Mouse (Mus musculus): ENCODE measurements around the gene Pola2. TPM values are rescaled to one million over a fixed set of nuclear protein-coding genes. Genes with fewer than 3 reads are reported as not detected.

Gene Pola2
- polyA plus RNA-seq, 1 experiment from 2014 or later, result 65.4 TPM

DNA sequence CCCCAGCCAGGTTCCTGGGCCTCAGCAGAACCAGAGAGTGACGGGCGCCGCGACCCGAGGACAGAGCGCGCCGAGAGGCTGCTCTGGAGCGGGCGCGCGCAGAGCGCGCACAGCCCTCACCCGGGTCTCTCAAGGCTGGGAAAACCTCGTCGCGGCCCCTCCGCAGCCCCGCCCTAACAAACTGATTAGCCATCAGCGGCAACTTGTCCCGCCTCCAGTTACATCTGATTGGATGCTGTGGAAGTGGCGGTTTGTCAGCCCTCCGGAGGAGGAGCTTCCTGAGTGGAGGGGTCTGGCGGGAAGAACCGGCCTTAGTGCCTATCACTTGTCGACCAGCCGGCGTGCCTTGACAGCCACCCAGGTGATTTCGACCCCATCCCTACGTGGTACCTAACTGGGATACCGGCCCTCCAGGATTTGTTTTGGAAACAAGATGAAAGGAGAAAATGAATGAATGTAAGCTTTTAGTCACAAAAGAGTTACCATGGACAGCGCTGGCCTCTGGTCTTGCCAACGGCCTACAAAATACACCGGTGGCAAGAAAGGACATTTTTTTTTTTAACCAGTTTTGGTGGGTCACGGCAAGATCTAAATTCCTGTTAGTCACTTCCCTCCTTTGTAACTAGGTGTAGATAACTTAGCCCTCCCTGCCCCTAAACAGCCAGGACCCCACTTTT, 69.9 kb downstream of the Pola2 start, which contains the start of gene Tigd3:
Gene Tigd3 (minus strand): TSS at position 148 of the 677 bp plus-strand sequence.
- peak within 1 kb of the TSS; percentile 86 for H3K4me2 ChIP-seq (replicated peaks)
- H3K9me3 ChIP-seq (replicated peaks), result no peaks in the 10 kb centered on the region
- 3% methylated on average over 29 of the region's 36 CpGs for WGBS
- peak; percentile 96 for ATAC-seq (ENCODE audit: insufficient number of reproducible peaks, low FRiP score, low TSS enrichment, low read depth)
- H3K27me3 ChIP-seq, result no peaks in the 10 kb centered on the region
- H3K27ac ChIP-seq (replicated peaks), result peak within 1 kb of the TSS; percentile 51; the same call in 1 of the 2 replicates
- H3K4me1 ChIP-seq, result peaks cover 15% of the 10 kb centered on the region
- peak within 1 kb of the TSS; percentile 57 for H3K9ac ChIP-seq
- peak within 1 kb of the TSS; percentile 60 for H3K4me3 ChIP-seq (replicated peaks)
- H3K36me3 ChIP-seq, result peaks cover 32% of the 10 kb centered on the region

DNA sequence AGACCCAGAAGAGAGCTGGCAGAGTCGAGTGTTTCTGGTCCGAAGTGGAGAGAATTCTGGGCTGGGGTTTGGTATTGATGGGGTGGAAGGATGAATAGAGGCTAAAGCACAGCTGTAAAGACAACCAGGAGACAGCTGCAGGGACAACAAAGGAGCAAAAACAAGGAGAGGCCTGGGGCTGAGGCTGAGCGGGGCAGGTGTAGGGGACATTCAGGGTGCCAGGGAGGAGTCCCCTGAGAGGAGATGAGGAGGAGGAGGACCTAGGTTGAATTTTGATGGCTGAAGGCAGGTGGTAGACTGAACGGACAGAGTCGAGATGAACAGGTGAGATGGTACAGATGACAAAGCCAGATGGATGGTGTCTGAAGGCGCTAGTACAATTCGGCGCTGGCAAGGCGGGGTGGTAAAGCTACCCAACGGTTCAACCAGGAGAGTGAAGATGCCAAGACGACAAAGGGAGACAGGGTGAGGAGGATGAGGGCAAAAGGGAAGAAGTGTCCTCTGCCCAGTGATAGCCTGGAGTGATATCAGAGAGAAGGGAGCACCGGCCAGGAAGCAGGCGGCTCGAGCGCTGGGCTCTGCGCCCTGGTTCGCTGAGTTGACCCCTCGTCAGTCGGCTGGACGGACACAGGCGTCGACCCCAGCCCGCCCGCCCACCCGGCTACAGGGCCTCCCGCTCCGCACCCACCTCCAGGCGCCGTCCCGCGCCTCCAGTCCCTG, 70.6 kb downstream of the Pola2 start:
- WGBS, result 7% methylated on average over 31 of the region's 31 CpGs
- Histone ChIP-seq H3K4me1 (peaks cover 15% of the 10 kb centered on the region), H3K27ac (replicated peaks) (peak overlapping the region; percentile 51; the same call in 1 of the 2 replicates), H3K9me3 (replicated peaks) (no peaks in the 10 kb centered on the region), H3K4me3 (replicated peaks) (peak overlapping the region; percentile 60), H3K9ac (peak overlapping the region; percentile 57), H3K27me3 (no peaks in the 10 kb centered on the region), H3K36me3 (peaks cover 29% of the 10 kb centered on the region), H3K4me2 (replicated peaks) (peak overlapping the region; percentile 86)
- ATAC-seq (ENCODE audit: insufficient number of reproducible peaks, low FRiP score, low TSS enrichment, low read depth), result peak; percentile 9; the same call in 1 of the 2 replicates

DNA sequence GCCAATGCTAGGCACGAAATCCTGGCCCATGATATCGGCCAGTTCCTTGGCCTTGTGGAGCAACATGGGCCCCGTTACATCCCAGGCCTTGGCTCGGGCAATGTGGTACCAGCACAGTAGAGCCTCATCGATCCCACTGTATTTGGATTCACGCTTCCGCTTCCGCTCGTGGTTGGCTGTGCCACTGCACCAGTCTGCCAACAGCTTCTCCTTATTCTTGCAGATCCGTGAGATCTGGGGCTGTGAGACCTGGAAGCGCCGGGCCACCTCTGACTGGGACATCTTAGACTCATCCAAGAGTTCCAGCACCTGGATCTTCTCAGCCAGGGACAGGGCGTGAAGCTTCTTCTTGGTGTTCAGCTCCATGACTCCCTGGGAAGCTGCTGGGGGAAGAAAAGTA, 71.3 kb downstream of the Pola2 start:
- peaks cover 24% of the 10 kb centered on the region for H3K36me3 ChIP-seq
- peaks cover 15% of the 10 kb centered on the region for H3K4me1 ChIP-seq
- H3K9ac ChIP-seq, result no peak overlapping the region; the same call in 1 of the 2 replicates
- WGBS, result 94% methylated on average over 13 of the region's 13 CpGs
- no peak overlapping the region for H3K27ac ChIP-seq (replicated peaks)
- peak overlapping the region; percentile 60; the same call in 1 of the 2 replicates for H3K4me3 ChIP-seq (replicated peaks)
- H3K9me3 ChIP-seq (replicated peaks), result no peaks in the 10 kb centered on the region
- no peak for ATAC-seq (ENCODE audit: insufficient number of reproducible peaks, low FRiP score, low TSS enrichment, low read depth)
- H3K27me3 ChIP-seq, result no peaks in the 10 kb centered on the region
- H3K4me2 ChIP-seq (replicated peaks), result peak overlapping the region; percentile 86

DNA sequence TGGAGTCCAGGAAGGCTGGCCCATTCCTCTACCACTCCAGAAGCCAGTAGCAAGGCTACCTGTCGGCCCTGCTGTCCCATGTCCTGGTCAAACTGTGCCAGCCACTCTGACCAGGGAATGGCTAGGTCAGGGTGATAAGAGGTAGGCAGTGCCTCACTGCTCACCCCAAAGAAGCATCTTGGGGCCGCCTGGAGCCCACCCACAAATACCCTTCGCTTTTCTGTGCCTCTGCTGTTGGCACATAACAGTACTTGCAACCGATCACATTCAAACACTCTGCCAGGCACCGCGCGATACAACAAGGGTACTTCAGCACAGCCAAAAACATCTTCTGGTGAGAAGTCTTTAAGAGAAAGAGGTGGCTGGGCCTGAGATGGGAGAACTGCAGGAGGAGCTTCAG, 71.7 kb downstream of the Pola2 start:
- H3K9me3 ChIP-seq (replicated peaks), result no peaks in the 10 kb centered on the region
- H3K4me1 ChIP-seq, result peaks cover 15% of the 10 kb centered on the region
- H3K9ac ChIP-seq, result no peak overlapping the region
- H3K36me3 ChIP-seq, result peaks cover 20% of the 10 kb centered on the region
- H3K4me2 ChIP-seq (replicated peaks), result no peak overlapping the region
- no peak overlapping the region for H3K27ac ChIP-seq (replicated peaks)
- WGBS, result 92% methylated on average over 7 of the region's 7 CpGs
- H3K27me3 ChIP-seq, result no peaks in the 10 kb centered on the region
- no peak overlapping the region for H3K4me3 ChIP-seq (replicated peaks)
- no peak for ATAC-seq (ENCODE audit: insufficient number of reproducible peaks, low FRiP score, low TSS enrichment, low read depth)

DNA sequence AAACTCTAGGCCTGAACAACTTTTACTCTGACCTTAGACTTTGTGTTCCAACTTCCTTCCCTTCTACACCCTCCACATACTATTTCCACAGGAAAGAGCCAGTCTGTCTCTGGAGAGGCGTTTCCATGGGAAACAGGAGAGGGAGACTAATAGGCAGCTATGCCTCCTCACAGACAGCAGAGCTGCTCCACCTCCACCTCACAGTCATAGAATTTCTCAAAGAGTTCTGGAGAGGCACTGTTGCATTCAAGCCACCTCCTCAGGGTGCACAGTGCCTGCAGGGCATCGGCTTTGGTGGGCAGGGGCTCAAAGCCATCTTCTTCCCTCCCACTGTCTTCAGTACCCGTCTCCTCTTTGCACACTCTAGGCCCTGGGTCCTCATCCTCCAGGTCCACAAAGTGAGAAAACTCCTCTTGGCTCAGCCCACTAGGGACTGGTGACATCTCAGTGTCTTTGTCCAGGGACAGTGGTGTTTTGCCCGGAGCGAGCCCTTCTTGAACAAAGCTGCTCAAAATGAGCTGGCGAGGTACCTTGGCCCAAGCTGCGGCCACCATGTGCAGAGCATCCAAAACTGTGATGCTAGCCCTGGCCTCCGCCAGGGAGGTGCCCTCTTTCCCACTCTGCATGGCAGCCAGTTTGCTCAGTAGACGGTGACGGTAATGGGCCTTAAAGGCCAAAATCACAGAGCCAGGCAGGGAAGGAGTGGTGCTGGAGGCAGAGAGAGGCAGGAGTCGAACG, 72.3 kb downstream of the Pola2 start:
- Histone ChIP-seq H3K4me2 (replicated peaks) (no peak overlapping the region), H3K9me3 (replicated peaks) (no peaks in the 10 kb centered on the region), H3K4me1 (peaks cover 15% of the 10 kb centered on the region), H3K4me3 (replicated peaks) (no peak overlapping the region), H3K9ac (no peak overlapping the region), H3K36me3 (peaks cover 16% of the 10 kb centered on the region), H3K27ac (replicated peaks) (no peak overlapping the region), H3K27me3 (no peaks in the 10 kb centered on the region)
- WGBS, result 94% methylated on average over 12 of the region's 12 CpGs
- ATAC-seq (ENCODE audit: insufficient number of reproducible peaks, low FRiP score, low TSS enrichment, low read depth), result no peak

Other genes starting within 250 kb of the Pola2 start
- 32.4 and 35.9 TPM in 2 replicates for gene Ehbp1l1, start 237.9 kb downstream of the Pola2 start, polyA plus RNA-seq (2015; fragmentation: Nextera tagmentation; extraction: Ambion mirVana)
- gene Fam89b, start 234.5 kb downstream of the Pola2 start, polyA plus RNA-seq (2015; fragmentation: Nextera tagmentation; extraction: Ambion mirVana), result 110 and 111 TPM in 2 replicates
- 52.5 and 53.5 TPM in 2 replicates for gene Ltbp3, start 223.3 kb downstream of the Pola2 start, polyA plus RNA-seq (2015; fragmentation: Nextera tagmentation; extraction: Ambion mirVana)
- 81.4 and 81.8 TPM in 2 replicates for gene Scyl1, start 192.8 kb downstream of the Pola2 start, polyA plus RNA-seq (2015; fragmentation: Nextera tagmentation; extraction: Ambion mirVana)
- 32.5 and 37.4 TPM in 2 replicates for gene Frmd8, start 88.9 kb downstream of the Pola2 start, polyA plus RNA-seq (2015; fragmentation: Nextera tagmentation; extraction: Ambion mirVana)
- 5.9 and 7.5 TPM in 2 replicates for gene Slc25a45, start 86.4 kb downstream of the Pola2 start, polyA plus RNA-seq (2015; fragmentation: Nextera tagmentation; extraction: Ambion mirVana)
- 3.4 and 3.6 TPM in 2 replicates for gene Tigd3, start 70.1 kb downstream of the Pola2 start, polyA plus RNA-seq (2015; fragmentation: Nextera tagmentation; extraction: Ambion mirVana)
- gene Dpf2, start 51.2 kb downstream of the Pola2 start, polyA plus RNA-seq (2015; fragmentation: Nextera tagmentation; extraction: Ambion mirVana), result 144 and 167 TPM in 2 replicates
- gene Cdc42ep2, start 39.4 kb downstream of the Pola2 start, polyA plus RNA-seq (2015; fragmentation: Nextera tagmentation; extraction: Ambion mirVana), result 11.0 TPM in 2 replicates
- not detected in 2 replicates for gene Slc22a20, start 21.9 kb upstream of the Pola2 start, polyA plus RNA-seq (2015; fragmentation: Nextera tagmentation; extraction: Ambion mirVana)
- gene Capn1, start 51.7 kb upstream of the Pola2 start, polyA plus RNA-seq (2015; fragmentation: Nextera tagmentation; extraction: Ambion mirVana), result 22.1 and 22.4 TPM in 2 replicates
- 34.2 and 39.8 TPM in 2 replicates for gene Syvn1, start 82.4 kb upstream of the Pola2 start, polyA plus RNA-seq (2015; fragmentation: Nextera tagmentation; extraction: Ambion mirVana)
- 66.8 and 67.1 TPM in 2 replicates for gene Mrpl49, start 93.6 kb upstream of the Pola2 start, polyA plus RNA-seq (2015; fragmentation: Nextera tagmentation; extraction: Ambion mirVana)
- 809 and 853 TPM in 2 replicates for gene Fau, start 93.6 kb upstream of the Pola2 start, polyA plus RNA-seq (2015; fragmentation: Nextera tagmentation; extraction: Ambion mirVana)
- 37.1 and 41.1 TPM in 2 replicates for gene Znhit2, start 97.0 kb upstream of the Pola2 start, polyA plus RNA-seq (2015; fragmentation: Nextera tagmentation; extraction: Ambion mirVana)
- 21.7 and 24.6 TPM in 2 replicates for gene Tm7sf2, start 104.2 kb upstream of the Pola2 start, polyA plus RNA-seq (2015; fragmentation: Nextera tagmentation; extraction: Ambion mirVana)
- 75.9 and 76.4 TPM in 2 replicates for gene Vps51, start 113.0 kb upstream of the Pola2 start, polyA plus RNA-seq (2015; fragmentation: Nextera tagmentation; extraction: Ambion mirVana)
- not detected in 2 replicates for gene Tmem262, start 115.8 kb upstream of the Pola2 start, polyA plus RNA-seq (2015; fragmentation: Nextera tagmentation; extraction: Ambion mirVana)
- gene Gm28374, start 118.1 kb upstream of the Pola2 start, polyA plus RNA-seq (2015; fragmentation: Nextera tagmentation; extraction: Ambion mirVana), result 1.9 and 2.1 TPM in 2 replicates
- gene Zfpl1, start 120.8 kb upstream of the Pola2 start, polyA plus RNA-seq (2015; fragmentation: Nextera tagmentation; extraction: Ambion mirVana), result 86.9 and 90.9 TPM in 2 replicates
- 27.7 and 29.0 TPM in 2 replicates for gene Cdca5, start 120.8 kb upstream of the Pola2 start, polyA plus RNA-seq (2015; fragmentation: Nextera tagmentation; extraction: Ambion mirVana)
- not detected in 2 replicates for gene AC131692.1, start 130.2 kb upstream of the Pola2 start, polyA plus RNA-seq (2015; fragmentation: Nextera tagmentation; extraction: Ambion mirVana)
- 0.25 TPM in 2 replicates for gene Naaladl1, start 141.6 kb upstream of the Pola2 start, polyA plus RNA-seq (2015; fragmentation: Nextera tagmentation; extraction: Ambion mirVana)
- gene Sac3d1, start 154.4 kb upstream of the Pola2 start, polyA plus RNA-seq (2015; fragmentation: Nextera tagmentation; extraction: Ambion mirVana), result 48.4 and 48.6 TPM in 2 replicates
- gene Snx15, start 164.1 kb upstream of the Pola2 start, polyA plus RNA-seq (2015; fragmentation: Nextera tagmentation; extraction: Ambion mirVana), result 37.9 and 38.5 TPM in 2 replicates
- gene Batf2, start 176.8 kb upstream of the Pola2 start, polyA plus RNA-seq (2015; fragmentation: Nextera tagmentation; extraction: Ambion mirVana), result 0.19 and 0.39 TPM in 2 replicates
- gene Arl2, start 177.3 kb upstream of the Pola2 start, polyA plus RNA-seq (2015; fragmentation: Nextera tagmentation; extraction: Ambion mirVana), result 98.5 and 100 TPM in 2 replicates
- gene Majin, start 220.2 kb upstream of the Pola2 start, polyA plus RNA-seq (2015; fragmentation: Nextera tagmentation; extraction: Ambion mirVana), result 0.11 and 0.13 TPM in 2 replicates

Data from embryonic facial prominence, embryonic 15.5 days (tissue).